Mouse (Mus musculus) megakaryocyte, adult 5-6 weeks (primary cell): ENCODE measurements around the gene Zfp467. TPM values are rescaled to one million over a fixed set of nuclear protein-coding genes. Genes with fewer than 3 reads are reported as not detected.

Experiments used
- ATAC-seq: 2 replicates; pipeline ENCODE4 v1.8.0; 2016; ENCODE audit warnings: mild to moderate bottlenecking, inconsistent platforms; ENCODE audit not compliant: poor library complexity, severe bottlenecking
- total RNA-seq, 2 experiments: library from RNA; stranded (forward) in 1 of 2; stranded (reverse) in 1 of 2; fragments of 153-499, 151-499 nt in 1 of 2; fragments of 221-1000, 200-1000 nt in 1 of 2; gene quantifications; 2 replicates each; pipeline versions ENCODE4 v1.2.3 to v1.2.4; 2015 to 2017

The Zfp467 gene
- total RNA-seq (2015) (23.7 and 28.7 TPM in 2 replicates), total RNA-seq (2017) (7.4 and 9.0 TPM in 2 replicates)

DNA sequence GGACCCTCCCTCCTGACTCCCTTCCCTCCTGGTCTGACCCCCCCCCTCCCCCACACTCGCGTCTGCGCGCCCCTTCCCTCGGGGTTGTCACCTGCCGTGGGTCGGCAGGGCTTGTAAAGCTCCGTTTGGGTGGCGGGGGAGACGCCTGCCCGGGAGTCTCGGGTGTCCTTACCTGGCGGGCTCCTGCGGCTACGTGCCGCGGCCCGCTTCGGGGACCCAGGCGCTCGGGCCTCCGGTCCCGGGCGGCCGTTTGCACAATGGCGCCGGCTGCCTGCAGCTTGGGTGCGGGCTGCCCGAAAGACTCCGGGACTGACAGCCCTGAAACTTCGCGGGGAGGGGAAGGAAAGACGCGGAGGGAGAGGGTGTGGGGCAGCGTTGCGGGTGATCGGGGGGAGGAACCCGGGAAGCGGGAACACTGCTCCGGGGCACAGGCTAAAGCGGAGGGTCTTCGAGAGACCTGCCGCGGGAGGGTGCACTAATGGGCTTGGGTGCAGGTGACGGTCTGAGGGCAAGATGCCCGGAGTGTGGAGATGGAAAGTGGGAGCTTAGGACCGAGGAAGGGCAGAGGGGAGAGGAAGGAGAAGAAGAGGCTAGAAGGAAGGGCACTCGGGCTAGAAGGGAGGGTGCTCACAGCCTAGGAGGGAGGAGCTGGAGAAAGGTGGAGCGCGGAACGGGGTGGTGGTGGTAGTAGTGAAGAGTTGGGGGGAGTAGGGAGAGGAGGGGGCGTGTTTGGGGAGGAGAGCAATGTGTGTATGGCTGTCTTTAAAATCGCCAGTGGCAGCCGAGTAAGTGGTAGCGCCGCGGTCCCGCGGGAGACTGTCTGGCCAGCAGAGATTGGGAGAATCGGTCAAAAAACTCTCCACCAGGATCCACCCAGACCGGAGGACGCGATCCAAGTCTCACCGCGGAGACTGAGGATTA, at the start of gene Zfp467:
TSS of gene Zfp467 (minus strand) at position 645 of the 921 bp plus-strand sequence.
- peak; percentile 23; the same call in 1 of the 2 replicates for ATAC-seq

DNA sequence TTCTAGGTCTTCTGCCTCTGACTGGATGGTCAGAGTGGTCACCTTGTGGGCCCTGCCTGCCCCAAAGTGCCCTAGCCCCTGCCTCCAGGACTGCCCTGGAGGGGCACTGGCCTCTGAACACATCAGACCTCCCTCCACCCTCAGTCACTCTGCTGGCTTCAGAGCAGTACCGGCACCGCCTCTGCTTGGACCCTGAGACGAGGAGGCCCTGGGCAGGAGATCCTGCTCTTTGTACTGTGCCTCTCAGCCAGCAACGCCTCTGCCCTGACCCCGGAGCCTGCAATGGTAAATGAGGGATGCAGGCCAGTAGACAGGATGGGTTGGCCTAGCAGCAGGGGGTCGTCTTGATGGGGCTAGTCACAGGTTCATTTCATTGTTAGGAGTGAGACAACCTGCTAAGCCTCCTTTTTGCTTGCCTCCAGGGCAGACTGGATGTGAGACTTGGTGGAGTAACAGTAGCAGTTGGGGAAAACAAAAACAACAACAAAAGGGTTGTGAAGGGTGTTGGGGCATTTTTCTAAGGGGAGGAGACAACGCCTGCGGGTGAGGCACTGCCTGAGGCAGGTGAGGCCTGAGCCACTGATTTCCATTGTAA, 47.6 kb upstream of the Zfp467 start:
- no peak for ATAC-seq

GRCm38 (mm10) chr6:48491361-48491760, 45.7 kb upstream of the Zfp467 start:
- no peak for ATAC-seq

DNA sequence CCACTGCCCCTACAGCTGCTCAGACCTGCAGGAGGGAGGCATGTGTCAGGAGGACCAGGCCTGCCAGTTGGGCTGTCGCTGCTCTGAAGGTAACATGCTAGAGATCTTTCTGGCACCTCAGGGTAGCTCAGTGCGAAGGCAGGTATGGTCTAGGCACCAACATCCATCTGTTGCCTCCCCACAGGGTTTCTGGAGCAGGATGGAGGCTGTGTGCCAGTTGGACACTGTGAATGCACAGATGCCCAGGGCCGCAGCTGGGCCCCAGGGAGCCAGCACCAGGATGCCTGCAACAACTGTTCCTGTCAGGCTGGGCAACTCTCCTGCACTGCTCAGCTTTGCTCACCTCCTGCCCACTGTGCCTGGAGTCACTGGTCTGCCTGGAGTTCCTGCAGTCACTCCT, 44.1 kb upstream of the Zfp467 start:
- no peak for ATAC-seq

DNA sequence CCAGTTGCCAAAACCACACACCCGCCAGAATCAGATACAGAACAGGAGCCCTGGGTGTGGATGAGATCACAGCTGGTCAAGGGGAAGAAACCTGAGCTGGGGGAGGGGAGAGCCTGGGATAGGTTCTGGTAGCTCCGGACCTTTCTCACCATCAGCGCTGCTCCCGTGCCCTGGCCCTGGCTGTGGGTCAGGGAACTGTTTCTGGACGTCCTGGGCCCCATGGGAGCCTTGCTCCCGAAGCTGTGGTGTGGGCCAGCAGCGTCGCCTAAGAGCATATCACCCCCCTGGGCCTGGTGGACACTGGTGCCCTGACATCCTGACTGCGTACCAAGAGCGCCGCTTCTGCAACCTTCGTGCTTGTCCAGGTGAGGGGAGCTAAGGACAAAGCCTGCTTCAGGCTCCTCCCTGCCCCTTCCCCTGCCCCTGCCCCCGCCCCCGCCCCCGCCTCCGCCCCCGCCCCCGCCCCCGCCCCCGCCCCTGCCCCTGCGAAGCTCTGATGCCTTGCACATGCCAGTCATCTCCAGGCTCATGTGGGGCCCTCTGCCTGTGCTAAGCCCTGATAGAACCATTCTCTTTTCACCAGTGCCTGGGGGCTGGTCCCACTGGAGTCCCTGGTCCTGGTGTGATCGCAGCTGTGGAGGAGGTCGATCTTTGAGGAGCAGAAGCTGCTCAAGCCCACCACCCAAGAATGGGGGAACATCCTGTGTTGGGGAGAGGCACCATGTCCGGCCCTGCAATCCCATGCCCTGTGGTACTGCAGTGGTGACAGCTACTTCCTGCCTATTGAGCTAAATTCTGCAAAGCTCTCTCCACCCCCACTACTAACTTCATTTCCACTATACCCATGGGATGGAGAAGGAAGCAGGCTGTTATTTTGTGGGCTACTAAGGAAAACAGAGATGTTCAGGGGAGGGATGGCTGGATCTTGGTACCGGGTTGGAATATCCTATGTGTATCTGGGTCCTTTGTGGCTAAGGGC, 42.4 kb upstream of the Zfp467 start:
- no peak for ATAC-seq

GRCm38 (mm10) chr6:48482501-48482900, 36.9 kb upstream of the Zfp467 start:
- no peak for ATAC-seq

- ATAC-seq = no peak
These were observed 32.8 kb upstream of the Zfp467 start for GRCm38 (mm10) chr6:48478446-48478845.

DNA sequence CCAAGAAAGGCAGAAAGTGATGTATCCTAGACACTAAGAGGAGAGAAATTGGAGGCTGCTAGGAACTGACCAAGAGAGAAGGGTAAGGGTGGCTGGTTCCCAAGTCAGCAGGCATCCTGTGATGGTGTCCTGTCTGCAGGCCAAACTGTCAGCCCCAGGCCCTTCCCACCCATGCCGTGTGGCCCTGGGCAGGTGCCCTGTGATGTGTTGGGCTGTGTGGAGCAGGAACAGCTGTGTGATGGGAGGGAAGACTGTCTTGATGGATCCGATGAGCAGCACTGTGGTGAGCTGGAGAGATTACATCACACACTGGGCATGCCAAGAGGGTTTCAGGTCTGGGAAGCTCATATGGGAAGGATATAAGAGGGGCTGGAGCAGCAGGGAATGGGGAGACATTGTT, 25.1 kb upstream of the Zfp467 start:
- no peak for ATAC-seq

GRCm38 (mm10) chr6:48467490-48467889, 21.9 kb upstream of the Zfp467 start:
- ATAC-seq = no peak

- ATAC-seq = no peak
These were observed 21.1 kb upstream of the Zfp467 start for GRCm38 (mm10) chr6:48466715-48467114.

- no peak for ATAC-seq
These were observed 19.5 kb upstream of the Zfp467 start for GRCm38 (mm10) chr6:48464966-48465679.

DNA sequence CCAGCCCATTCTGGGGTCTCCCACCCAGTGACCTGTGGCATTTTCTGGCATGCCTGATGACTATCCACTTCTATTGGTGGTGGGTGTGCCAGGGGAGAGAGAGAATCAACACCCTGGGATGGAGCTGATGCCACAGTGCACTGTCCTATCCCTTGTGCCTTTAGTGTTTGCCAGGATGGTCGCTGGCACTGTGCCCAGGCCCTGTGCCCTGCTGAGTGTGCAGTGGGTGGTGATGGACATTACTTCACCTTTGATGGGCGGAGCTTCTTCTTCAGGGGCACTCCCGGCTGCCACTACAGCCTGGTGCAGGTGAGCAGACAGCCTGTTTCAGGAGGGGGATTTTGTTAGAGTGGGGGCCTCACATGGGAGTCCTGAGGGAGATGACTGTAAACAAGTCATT, 7.1 kb upstream of the Zfp467 start:
- no peak for ATAC-seq

DNA sequence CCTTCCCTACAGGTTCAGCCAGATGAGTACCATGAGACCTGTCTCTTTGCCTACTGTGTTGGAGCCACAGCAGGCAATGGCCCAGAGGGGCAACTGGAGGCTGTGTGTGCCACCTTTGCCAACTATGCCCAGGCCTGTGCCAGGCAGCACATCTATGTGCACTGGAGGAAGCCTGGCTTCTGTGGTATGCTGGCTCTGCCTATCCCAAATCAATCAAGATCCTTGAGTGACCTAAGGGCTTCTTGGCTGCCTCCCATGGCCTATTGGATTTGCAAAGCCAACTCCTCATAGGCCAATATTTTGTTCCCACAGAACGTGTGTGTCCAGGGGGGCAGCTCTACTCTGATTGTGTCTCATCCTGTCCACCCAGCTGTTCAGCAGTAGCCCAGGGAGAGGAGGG, 6.5 kb upstream of the Zfp467 start:
- no peak for ATAC-seq

GRCm38 (mm10) chr6:48448527-48448926, 2.9 kb upstream of the Zfp467 start:
- no peak for ATAC-seq

DNA sequence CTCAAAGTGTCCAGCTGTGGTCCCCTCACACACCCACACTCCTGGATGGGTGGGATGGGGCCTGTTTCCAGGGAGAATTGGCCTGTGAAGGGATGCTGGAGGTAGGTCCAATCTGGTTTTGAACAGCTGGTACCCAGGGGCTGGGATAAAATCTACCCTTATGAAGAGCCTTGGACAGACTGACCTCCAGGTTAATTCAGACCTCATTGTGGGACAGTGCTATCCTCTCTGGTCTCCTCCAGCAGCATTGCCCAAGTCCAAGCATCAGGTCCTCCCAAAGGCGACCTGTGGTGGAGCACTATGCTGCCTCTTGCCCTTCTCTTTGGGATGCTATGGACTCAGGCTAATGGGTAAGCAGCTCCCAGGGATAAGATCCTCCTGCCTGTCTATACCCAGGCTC, 2.3 kb upstream of the Zfp467 start, which contains the start of gene Sspo:
TSS of gene Sspo (plus strand) at position 301 of the 400 bp plus-strand sequence.
- no peak for ATAC-seq

GRCm38 (mm10) chr6:48446896-48447295, 1.3 kb upstream of the Zfp467 start:
- ATAC-seq = no peak

GRCm38 (mm10) chr6:48446256-48446655, 631 bp upstream of the Zfp467 start:
- ATAC-seq = no peak

- peak; percentile 32 for ATAC-seq
These were observed 1.1 kb downstream of the Zfp467 start for GRCm38 (mm10) chr6:48444310-48445180.

DNA sequence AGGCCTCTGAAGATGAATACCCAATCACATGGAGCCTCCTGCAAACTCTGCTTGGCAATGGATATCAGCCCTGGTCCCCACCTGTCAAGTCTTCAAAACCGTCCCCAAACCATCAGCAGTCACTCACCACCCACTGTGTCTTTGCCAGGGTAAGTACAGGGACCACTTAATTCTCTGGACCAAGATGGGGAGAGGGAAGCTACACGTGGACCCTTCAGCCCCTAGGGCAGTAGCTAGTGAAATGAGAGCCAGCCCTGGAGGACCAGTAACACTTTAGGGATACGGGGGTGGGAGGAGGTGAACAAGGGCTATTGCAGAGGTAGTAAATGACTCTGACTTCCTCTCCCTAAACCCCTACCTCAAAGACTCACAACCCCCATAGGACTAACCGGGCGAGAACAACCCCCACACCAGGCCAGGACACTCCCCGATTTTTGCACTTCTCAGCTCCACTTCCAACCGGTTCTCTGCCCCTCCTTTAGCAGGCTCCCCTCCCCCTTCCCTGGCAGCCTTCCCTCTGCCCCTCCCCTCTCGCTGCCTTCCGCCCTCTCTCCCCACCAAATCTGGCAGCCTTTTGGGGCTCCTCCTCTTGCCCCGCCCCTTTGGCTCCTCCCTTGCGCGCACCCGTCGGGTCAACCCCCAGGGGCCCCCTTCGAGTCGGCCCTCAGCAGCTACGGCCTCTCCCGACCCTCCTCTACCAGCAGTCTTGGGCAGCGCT, 1.9 kb downstream of the Zfp467 start:
- ATAC-seq = peak; percentile 83
